Mouse (Mus musculus): ENCODE measurements around the gene Opcml.

Opcml gene

GRCm38 (mm10) chr9:27790725-27791638, at the start of gene Opcml:
TSS of gene Opcml (plus strand) at chr9:27790775.
- no peak for DNase-seq (ENCODE audit: low spot score)

- no peak for DNase-seq (ENCODE audit: low spot score)
Measured at GRCm38 (mm10) chr9:27758709-27759108, 31.9 kb upstream of the Opcml start.

GRCm38 (mm10) chr9:27761196-27761595, 29.4 kb upstream of the Opcml start:
- no peak for DNase-seq (ENCODE audit: low spot score)

GRCm38 (mm10) chr9:27766446-27766845, 24.1 kb upstream of the Opcml start:
- DNase-seq (ENCODE audit: low spot score): peak; percentile 42

GRCm38 (mm10) chr9:27767196-27767900, 23.2 kb upstream of the Opcml start:
- peak; percentile 5 for DNase-seq (ENCODE audit: low spot score)

GRCm38 (mm10) chr9:27768788-27769187, 21.8 kb upstream of the Opcml start:
- no peak for DNase-seq (ENCODE audit: low spot score)

- DNase-seq (ENCODE audit: low spot score): no peak
Measured at GRCm38 (mm10) chr9:27781291-27781993, 9.1 kb upstream of the Opcml start.

GRCm38 (mm10) chr9:27781994-27782337, 8.6 kb upstream of the Opcml start:
- DNase-seq (ENCODE audit: low spot score): no peak

GRCm38 (mm10) chr9:27791639-27791966, 1.0 kb downstream of the Opcml start:
- no peak for DNase-seq (ENCODE audit: low spot score)

- no peak for DNase-seq (ENCODE audit: low spot score)
Measured at GRCm38 (mm10) chr9:27792226-27792625, 1.7 kb downstream of the Opcml start.

GRCm38 (mm10) chr9:27792994-27793393, 2.4 kb downstream of the Opcml start:
- DNase-seq (ENCODE audit: low spot score): no peak

GRCm38 (mm10) chr9:27796535-27796934, 6.0 kb downstream of the Opcml start:
- DNase-seq (ENCODE audit: low spot score): no peak

GRCm38 (mm10) chr9:27800992-27801391, 10.4 kb downstream of the Opcml start:
- no peak for DNase-seq (ENCODE audit: low spot score)

- no peak for DNase-seq (ENCODE audit: low spot score)
Measured at GRCm38 (mm10) chr9:27801807-27802206, 11.2 kb downstream of the Opcml start.

- no peak for DNase-seq (ENCODE audit: low spot score)
Measured at GRCm38 (mm10) chr9:27802379-27802778, 11.8 kb downstream of the Opcml start.

- no peak for DNase-seq (ENCODE audit: low spot score)
Measured at GRCm38 (mm10) chr9:27804461-27804860, 13.9 kb downstream of the Opcml start.

GRCm38 (mm10) chr9:27809741-27810140, 19.2 kb downstream of the Opcml start:
- no peak for DNase-seq (ENCODE audit: low spot score)

- DNase-seq (ENCODE audit: low spot score): no peak
Measured at GRCm38 (mm10) chr9:27813207-27813790, 22.7 kb downstream of the Opcml start.

GRCm38 (mm10) chr9:27814161-27814560, 23.6 kb downstream of the Opcml start:
- DNase-seq (ENCODE audit: low spot score): no peak

GRCm38 (mm10) chr9:27821197-27821596, 30.6 kb downstream of the Opcml start:
- no peak for DNase-seq (ENCODE audit: low spot score)

GRCm38 (mm10) chr9:27822681-27823080, 32.1 kb downstream of the Opcml start:
- DNase-seq (ENCODE audit: low spot score): no peak

GRCm38 (mm10) chr9:27824424-27824823, 33.8 kb downstream of the Opcml start:
- DNase-seq (ENCODE audit: low spot score): no peak
